Mouse (Mus musculus) spleen, adult 2 months (tissue): ENCODE results near the gene Coasy. TPM values are rescaled to one million over a fixed set of nuclear protein-coding genes. Genes with fewer than 3 reads are reported as not detected.

ENCODE experiments used
- DNase-seq, 2 experiments: peaks; one replicate each; pipeline versions ENCODE4 v3.0.0 to v3.0.0-alpha.2; 2012 to 2021; ENCODE audit warnings: low spot score in 2 of 2, low read depth in 1 of 2
- H3K27ac ChIP-seq: fragments of 200-500 bp; 2 replicates; pipeline ENCODE4 v1.5.1; 2012; ENCODE audit warnings: low read length, inconsistent platforms; ENCODE audit not compliant: insufficient read depth
- H3K27me3 ChIP-seq: fragments of 200-500 bp; 2 replicates; pipeline ENCODE4 v1.6.1; 2012; ENCODE audit warnings: mild to moderate bottlenecking, moderate library complexity, low read length, inconsistent platforms; ENCODE audit not compliant: control insufficient read depth, insufficient read depth
- H3K36me3 ChIP-seq: fragments of 200-500 bp; 2 replicates; pipeline ENCODE4 v1.6.1; 2012; ENCODE audit warnings: mild to moderate bottlenecking, low read length, inconsistent platforms; ENCODE audit not compliant: control insufficient read depth, insufficient read depth
- H3K4me1 ChIP-seq: fragments of 200-500 bp; 2 replicates; pipeline ENCODE4 v1.6.1; 2011; ENCODE audit warnings: inconsistent platforms; ENCODE audit not compliant: control insufficient read depth, insufficient read depth, insufficient read length
- H3K4me3 ChIP-seq: fragments of 200-500 bp; 2 replicates; pipeline ENCODE4 v1.5.1; 2011; ENCODE audit warnings: mild to moderate bottlenecking, inconsistent platforms; ENCODE audit not compliant: insufficient read depth, insufficient read length; ENCODE audit errors: extremely low read depth
- CTCF ChIP-seq: fragments of 200-500 bp; IDR thresholded peaks from 2 replicates; pipeline ENCODE4 v1.5.1; 2011; ENCODE audit warnings: mild to moderate bottlenecking, inconsistent platforms; ENCODE audit not compliant: insufficient read depth, insufficient read length, insufficient replicate concordance; ENCODE audit errors: extremely low read depth
- POLR2A ChIP-seq: fragments of 200-500 bp; IDR thresholded peaks from 2 replicates; pipeline ENCODE4 v1.6.1; 2011; ENCODE audit warnings: low read depth, low read length, inconsistent platforms
- WGBS: fragments of 180-500 bp; shearing (Covaris S2); methylation state at CpG from one replicate; pipeline ENCODE4 v1.1.7; 2018; 5-methylcytosine and 5-hydroxymethylcytosine counted together
- polyA plus RNA-seq: library from polyadenylated mRNA; depleted of rRNA; stranded (reverse); fragments of >200 nt; gene quantifications from 2 replicates; pipeline ENCODE4 v1.2.3, GENCODE M21; 2012

The Coasy gene
- polyA plus RNA-seq, 1 experiment = 26.6 TPM

DNA sequence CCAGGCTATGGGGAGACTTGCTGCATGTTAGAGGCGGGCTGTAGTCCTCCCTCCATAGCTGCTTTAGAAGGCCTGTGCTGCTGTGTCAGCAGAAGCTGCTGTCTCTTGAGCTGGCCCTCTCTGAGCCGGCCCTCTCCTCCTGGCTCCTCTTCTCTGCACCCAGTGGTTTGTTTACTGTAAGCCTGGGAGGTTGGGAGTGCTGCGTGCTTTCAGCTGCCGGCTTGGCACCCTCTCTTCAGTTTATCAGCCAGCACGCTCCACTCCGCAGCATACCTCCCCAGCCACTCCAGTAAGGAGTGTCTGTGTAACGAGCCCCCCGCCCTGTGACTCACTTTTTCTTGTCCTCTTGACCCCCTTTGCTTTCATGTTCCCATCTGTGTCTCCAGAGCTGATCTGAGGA is 25.5 kb upstream of the Coasy start:
- Histone ChIP-seq H3K4me3 (no peak overlapping the region), H3K36me3 (peaks cover 12% of the 10 kb centered on the region), H3K4me1 (peaks cover 2% of the 10 kb centered on the region; the same call in 1 of the 2 replicates), H3K27me3 (no peaks in the 10 kb centered on the region), H3K27ac (peak overlapping the region; percentile 0; the same call in 1 of the 2 replicates)
- 84% methylated on average over 8 of the region's 8 CpGs for WGBS
- DNase-seq = no peak
- TF ChIP-seq POLR2A (no peak), CTCF (no peak)

DNA sequence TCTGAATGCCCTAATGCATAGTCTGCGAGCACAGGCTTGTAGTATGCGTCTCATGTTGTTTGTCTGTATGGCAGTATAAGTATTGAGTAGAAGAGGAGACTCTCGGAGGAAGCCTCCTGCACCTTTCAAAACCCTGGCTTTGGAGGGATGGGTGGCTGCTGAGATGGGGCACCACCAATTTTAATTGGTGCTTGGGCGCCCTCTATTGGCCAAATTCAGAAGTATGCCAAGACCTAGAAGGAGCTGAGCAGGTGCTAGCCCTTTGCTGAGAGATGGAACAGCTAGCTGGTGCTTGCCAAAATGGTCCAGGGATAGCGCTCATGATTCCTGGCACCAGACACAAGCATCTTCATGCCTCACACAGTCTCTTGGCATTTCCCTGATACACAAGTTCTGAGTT is 24.5 kb upstream of the Coasy start:
- peak; percentile 67 to 84 for DNase-seq
- TF ChIP-seq CTCF (peak; percentile 71; the same call in 1 of the 2 replicates), POLR2A (no peak)
- 27% methylated on average over 5 of the region's 5 CpGs for WGBS
- Histone ChIP-seq H3K27me3 (no peaks in the 10 kb centered on the region), H3K36me3 (peaks cover 12% of the 10 kb centered on the region), H3K4me3 (no peak overlapping the region), H3K27ac (no peak overlapping the region), H3K4me1 (peaks cover 9% of the 10 kb centered on the region; the same call in 1 of the 2 replicates)

DNA sequence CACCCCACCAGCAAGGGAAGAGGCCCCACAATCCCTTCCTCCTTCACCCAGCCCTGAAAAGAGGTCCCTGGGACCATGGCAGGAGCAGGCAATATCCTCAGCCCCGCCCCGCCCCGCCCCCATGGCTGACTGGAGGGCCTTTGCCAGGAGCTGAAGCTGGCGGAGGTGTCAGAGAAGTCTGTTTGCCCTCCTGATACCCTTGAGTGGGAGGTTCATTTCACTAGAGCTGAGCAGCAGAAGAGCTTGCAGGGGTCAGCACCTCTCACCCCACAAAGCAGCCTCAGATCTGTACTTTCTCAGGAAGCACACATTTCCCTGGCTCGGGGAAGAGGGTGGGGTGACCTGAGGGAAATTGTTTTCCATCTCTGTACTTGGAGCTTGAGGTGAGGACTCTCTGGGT is 23.6 kb upstream of the Coasy start:
- TF ChIP-seq CTCF = no peak
- TF ChIP-seq POLR2A = no peak
- no peak overlapping the region for H3K27ac ChIP-seq
- peaks cover 18% of the 10 kb centered on the region; the same call in 1 of the 2 replicates for H3K4me1 ChIP-seq
- DNase-seq = no peak
- H3K4me3 ChIP-seq = no peak overlapping the region
- 66% methylated on average over 5 of the region's 5 CpGs for WGBS
- no peaks in the 10 kb centered on the region for H3K27me3 ChIP-seq
- peaks cover 12% of the 10 kb centered on the region for H3K36me3 ChIP-seq

DNA sequence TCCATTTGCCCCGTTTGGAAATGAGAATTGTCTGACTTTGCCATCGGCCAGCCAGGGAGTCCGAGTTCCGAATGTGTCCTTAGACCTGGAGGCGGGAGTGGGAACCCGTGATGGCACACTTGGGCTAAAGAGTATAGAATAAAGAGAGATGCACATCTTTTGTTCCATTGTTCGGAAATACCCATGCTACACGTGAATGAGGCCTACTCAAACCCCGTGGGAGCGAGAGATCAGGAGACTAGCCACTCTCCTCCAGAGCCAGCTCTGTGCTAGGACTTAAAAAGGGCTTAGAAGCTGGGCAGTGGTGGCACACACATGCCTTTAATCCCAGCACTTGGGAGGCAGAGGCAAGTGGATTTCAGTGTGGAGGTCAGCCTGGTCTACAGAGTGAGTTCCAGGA is 22.9 kb upstream of the Coasy start:
- DNase-seq = no peak
- no peaks in the 10 kb centered on the region for H3K27me3 ChIP-seq
- 89% methylated on average over 10 of the region's 10 CpGs for WGBS
- peaks cover 12% of the 10 kb centered on the region for H3K36me3 ChIP-seq
- H3K4me3 ChIP-seq = no peak overlapping the region
- H3K4me1 ChIP-seq = peaks cover 23% of the 10 kb centered on the region; the same call in 1 of the 2 replicates
- TF ChIP-seq CTCF (no peak), POLR2A (no peak)
- peak overlapping the region; percentile 79 for H3K27ac ChIP-seq

DNA sequence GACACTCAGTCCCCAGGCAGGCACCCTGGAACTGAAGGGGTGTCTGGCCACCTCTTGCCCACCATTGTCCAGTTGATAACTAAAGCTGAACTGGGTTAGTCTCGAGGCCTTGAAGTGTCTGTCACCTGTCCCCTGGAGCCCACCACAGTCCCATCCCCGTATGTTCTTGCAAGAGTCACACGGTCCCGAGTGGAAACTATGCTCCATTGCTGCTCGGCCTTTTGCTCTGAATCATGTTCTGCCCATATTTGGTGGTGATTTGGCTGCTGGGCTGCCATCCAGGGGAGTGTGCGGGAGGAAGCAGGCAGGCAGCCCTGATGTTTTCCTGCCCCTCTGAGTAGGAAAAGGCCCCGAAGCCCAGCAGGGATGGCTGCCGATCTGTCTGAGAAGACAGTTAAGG is 22.2 kb upstream of the Coasy start:
- no peak for DNase-seq
- TF ChIP-seq CTCF = no peak
- TF ChIP-seq POLR2A = no peak
- no peaks in the 10 kb centered on the region for H3K27me3 ChIP-seq
- WGBS = 43% methylated on average over 8 of the region's 8 CpGs
- peak overlapping the region; percentile 79 for H3K27ac ChIP-seq
- H3K36me3 ChIP-seq = peaks cover 12% of the 10 kb centered on the region
- no peak overlapping the region for H3K4me3 ChIP-seq
- H3K4me1 ChIP-seq = peaks cover 23% of the 10 kb centered on the region; the same call in 1 of the 2 replicates

DNA sequence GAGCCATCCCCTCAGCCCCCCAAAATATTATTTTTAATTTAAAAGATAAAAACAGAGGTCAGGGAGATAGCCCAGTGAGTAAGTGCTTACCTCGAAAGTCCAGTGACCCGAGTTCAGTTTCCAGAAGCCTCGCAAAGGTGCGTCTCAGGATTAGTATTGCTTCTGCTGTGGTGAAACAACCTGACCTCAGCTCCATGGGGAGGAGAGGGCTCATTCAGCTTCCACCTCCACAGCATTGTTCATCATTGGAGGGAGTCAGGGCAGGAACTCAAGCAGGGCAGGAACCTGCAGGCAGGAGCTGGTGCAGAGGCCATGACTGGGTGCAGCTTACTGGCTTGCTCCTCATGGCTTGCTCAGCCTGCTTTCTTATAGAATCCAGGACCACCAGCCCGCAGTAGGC is 21.3 kb upstream of the Coasy start:
- WGBS = 91% methylated on average over 5 of the region's 5 CpGs
- Histone ChIP-seq H3K27ac (peak overlapping the region; percentile 97; the same call in 1 of the 2 replicates), H3K36me3 (peaks cover 8% of the 10 kb centered on the region), H3K4me1 (peaks cover 23% of the 10 kb centered on the region; the same call in 1 of the 2 replicates), H3K27me3 (no peaks in the 10 kb centered on the region), H3K4me3 (no peak overlapping the region)
- TF ChIP-seq POLR2A = no peak
- no peak for TF ChIP-seq CTCF
- DNase-seq = no peak

DNA sequence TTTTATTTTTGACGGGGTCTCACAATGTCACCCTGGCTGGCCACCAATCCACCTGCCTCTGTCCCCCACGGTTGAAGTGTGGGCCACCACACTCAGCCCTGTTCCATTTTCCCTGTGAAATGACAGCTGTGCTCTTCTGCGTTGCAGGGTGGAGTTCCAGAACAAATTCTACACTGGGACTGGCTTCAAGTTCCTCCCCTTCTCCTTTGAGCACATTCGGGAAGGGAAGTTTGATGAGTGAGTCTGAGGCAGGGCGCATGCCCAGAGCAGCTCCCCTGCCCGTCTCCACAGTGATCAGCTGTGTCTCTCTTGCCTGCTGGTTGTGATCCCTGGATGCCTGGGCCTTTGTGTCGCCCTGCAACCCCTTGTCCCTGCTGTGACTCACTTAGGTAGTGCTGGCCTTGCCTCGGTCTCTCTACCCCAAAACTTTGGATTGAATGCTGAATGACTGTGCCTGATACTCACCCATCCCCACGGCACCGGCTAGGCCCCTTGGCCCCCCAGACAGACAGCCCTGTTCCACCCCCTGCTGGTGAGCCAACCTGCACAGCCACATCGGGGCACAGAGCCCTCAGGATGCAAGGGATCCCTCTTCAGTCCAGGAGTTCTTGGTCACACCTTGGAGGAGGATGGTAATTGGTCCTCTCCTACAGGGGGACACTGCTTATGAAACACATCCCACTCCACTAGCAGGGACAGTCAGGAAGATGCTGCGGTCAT is 20.0 kb upstream of the Coasy start:
- Histone ChIP-seq H3K27ac (peak overlapping the region; percentile 97), H3K36me3 (peaks cover 5% of the 10 kb centered on the region; the same call in 1 of the 2 replicates), H3K27me3 (no peaks in the 10 kb centered on the region), H3K4me3 (no peak overlapping the region), H3K4me1 (peaks cover 23% of the 10 kb centered on the region; the same call in 1 of the 2 replicates)
- no peak for DNase-seq
- no peak for TF ChIP-seq POLR2A
- no peak for TF ChIP-seq CTCF
- 70% methylated on average over 12 of the region's 12 CpGs for WGBS
